Mouse (Mus musculus): ENCODE data around the gene Prelid3b. TPM values are rescaled to one million over a fixed set of nuclear protein-coding genes. Genes with fewer than 3 reads are reported as not detected.
A peak's percentile ranks its signal among the peaks of the same experiment; 100 is the strongest.

The Prelid3b gene
- total RNA-seq (2014; fragmentation: Nextera tagmentation) (75.0 and 119 TPM in 2 replicates), total RNA-seq (2017) (168 and 233 TPM in 2 replicates)

- peak; percentile 80 for ATAC-seq (replicated peaks; ENCODE audit: low FRiP score, low TSS enrichment, poor library complexity, severe bottlenecking)
Observed at GRCm38 (mm10) chr2:174472818-174473549, at the start of gene Prelid3b. Prelid3b (minus strand) TSS chr2:174473081.

- ATAC-seq (replicated peaks; ENCODE audit: low FRiP score, low TSS enrichment, poor library complexity, severe bottlenecking), result no peak
Observed at GRCm38 (mm10) chr2:174522134-174522533, 49.3 kb upstream of the Prelid3b start.

- 0 out of 2 replicates have a peak, but pooled peaks have one; percentile 47 for ATAC-seq (replicated peaks; ENCODE audit: low FRiP score, low TSS enrichment, poor library complexity, severe bottlenecking)
Observed at GRCm38 (mm10) chr2:174517141-174518079, 44.5 kb upstream of the Prelid3b start.

GRCm38 (mm10) chr2:174514887-174515286, 42.0 kb upstream of the Prelid3b start:
- ATAC-seq (replicated peaks; ENCODE audit: low FRiP score, low TSS enrichment, poor library complexity, severe bottlenecking), result no peak

- ATAC-seq (replicated peaks; ENCODE audit: low FRiP score, low TSS enrichment, poor library complexity, severe bottlenecking), result no peak
Observed at GRCm38 (mm10) chr2:174513827-174514226, 40.9 kb upstream of the Prelid3b start.

- no peak for ATAC-seq (replicated peaks; ENCODE audit: low FRiP score, low TSS enrichment, poor library complexity, severe bottlenecking)
Observed at GRCm38 (mm10) chr2:174509825-174510224, 36.9 kb upstream of the Prelid3b start.

GRCm38 (mm10) chr2:174507998-174508397, 35.1 kb upstream of the Prelid3b start:
- ATAC-seq (replicated peaks; ENCODE audit: low FRiP score, low TSS enrichment, poor library complexity, severe bottlenecking), result no peak

GRCm38 (mm10) chr2:174502831-174503460, 30.1 kb upstream of the Prelid3b start:
- no peak for ATAC-seq (replicated peaks; ENCODE audit: low FRiP score, low TSS enrichment, poor library complexity, severe bottlenecking)

- ATAC-seq (replicated peaks; ENCODE audit: low FRiP score, low TSS enrichment, poor library complexity, severe bottlenecking), result no peak
Observed at GRCm38 (mm10) chr2:174502321-174502720, 29.4 kb upstream of the Prelid3b start.

GRCm38 (mm10) chr2:174501517-174501916, 28.6 kb upstream of the Prelid3b start:
- no peak for ATAC-seq (replicated peaks; ENCODE audit: low FRiP score, low TSS enrichment, poor library complexity, severe bottlenecking)

- no peak for ATAC-seq (replicated peaks; ENCODE audit: low FRiP score, low TSS enrichment, poor library complexity, severe bottlenecking)
Observed at GRCm38 (mm10) chr2:174500814-174501503, 28.1 kb upstream of the Prelid3b start.

- ATAC-seq (replicated peaks; ENCODE audit: low FRiP score, low TSS enrichment, poor library complexity, severe bottlenecking), result peak; percentile 86
Observed at GRCm38 (mm10) chr2:174492858-174493257, 20.0 kb upstream of the Prelid3b start.

- no peak for ATAC-seq (replicated peaks; ENCODE audit: low FRiP score, low TSS enrichment, poor library complexity, severe bottlenecking)
Observed at GRCm38 (mm10) chr2:174487005-174487404, 14.1 kb upstream of the Prelid3b start.

- no peak for ATAC-seq (replicated peaks; ENCODE audit: low FRiP score, low TSS enrichment, poor library complexity, severe bottlenecking)
Observed at GRCm38 (mm10) chr2:174478746-174479145, 5.9 kb upstream of the Prelid3b start.

- no peak for ATAC-seq (replicated peaks; ENCODE audit: low FRiP score, low TSS enrichment, poor library complexity, severe bottlenecking)
Observed at GRCm38 (mm10) chr2:174477543-174478319, 4.8 kb upstream of the Prelid3b start.

- no peak for ATAC-seq (replicated peaks; ENCODE audit: low FRiP score, low TSS enrichment, poor library complexity, severe bottlenecking)
Observed at GRCm38 (mm10) chr2:174473550-174473927, 658 bp upstream of the Prelid3b start.

- ATAC-seq (replicated peaks; ENCODE audit: low FRiP score, low TSS enrichment, poor library complexity, severe bottlenecking), result peak; percentile 11
Observed at GRCm38 (mm10) chr2:174472407-174472806, 474 bp downstream of the Prelid3b start.

- no peak for ATAC-seq (replicated peaks; ENCODE audit: low FRiP score, low TSS enrichment, poor library complexity, severe bottlenecking)
Observed at GRCm38 (mm10) chr2:174470786-174471405, 2.0 kb downstream of the Prelid3b start.

Measured in megakaryocyte-erythroid progenitor cell, adult 5-6 weeks (primary cell).